ENCODE assay signal across 13 mouse cellular contexts in the genomic region with DNA sequence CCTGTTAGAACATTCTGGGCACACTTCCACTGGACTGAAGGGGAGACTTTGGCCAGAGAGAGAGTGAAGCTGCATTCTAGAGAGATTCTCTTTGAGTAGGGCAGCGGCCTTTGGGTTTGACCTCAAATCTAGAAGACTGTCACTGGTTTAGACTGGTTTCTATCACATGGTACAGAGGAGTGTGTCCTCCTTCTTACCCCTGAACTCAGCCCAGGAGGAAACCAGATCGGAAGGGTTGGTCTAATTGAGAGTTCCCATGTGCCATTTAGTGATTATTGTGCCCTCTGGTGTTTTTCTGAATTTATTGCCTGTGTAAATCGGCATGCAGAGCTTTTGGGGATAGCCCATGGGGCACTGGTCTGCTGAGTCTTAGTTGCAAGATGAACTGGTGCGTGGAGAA.
A peak's percentile ranks its signal among the peaks of the same experiment; 100 is the strongest.
DNase-seq lines count a peak whose midpoint lies in the region; ATAC-seq lines count a peak whose summit lies in the region.
"Had no signal": no experiment of that assay in that cellular context is flagged by ENCODE, and none has a peak within 500 bp of the region (broad histone marks: within the 10 kb centered on the region; RNA-seq: fewer than 3 reads in every experiment).

No protein-coding gene starts in this region.

- no peaks in the 10 kb centered on the region for H3K36me3 ChIP-seq in hindbrain, embryonic 10.5 days
- H3K36me3 ChIP-seq: heart, embryonic 15.5 days; lung, embryonic 15.5 days; neural tube, embryonic 12.5 days had no signal

- WGBS in hindbrain, embryonic 10.5 days = 78% methylated on average over 4 of the region's 4 CpGs

- no peaks in the 10 kb centered on the region for H3K4me1 ChIP-seq in hindbrain, embryonic 10.5 days (replicated peaks)
- H3K4me1 ChIP-seq: forebrain, embryonic 13.5 days; lung, embryonic 15.5 days; neural tube, embryonic 12.5 days had no signal

- DNase-seq in heart, postnatal 4 days = peak; percentile 12
- no peak for DNase-seq in heart, adult 8-10 months (ENCODE audit: low spot score)
- DNase-seq in 416B (ENCODE audit: low read depth) = peak; percentile 88
- peak; percentile 44 for DNase-seq in kidney, postnatal 14 days
- DNase-seq in left cerebral cortex, adult 18-20 months (ENCODE audit: low spot score in 2 of 2) = no peak
- no peak for DNase-seq in embryo, embryonic 10 days (ENCODE audit: low spot score)
- no peak for DNase-seq in hindbrain, embryonic 10.5 days (ENCODE audit: low spot score)
- DNase-seq: embryo, embryonic 11 days had no signal

- H3K27ac ChIP-seq in hindbrain, embryonic 10.5 days = no peak overlapping the region
- H3K27ac ChIP-seq: forebrain, embryonic 13.5 days; heart, embryonic 15.5 days; lung, embryonic 15.5 days; neural tube, embryonic 12.5 days had no signal

- H3K27me3 ChIP-seq in hindbrain, embryonic 10.5 days (ENCODE audit: insufficient read depth, poor library complexity, severe bottlenecking) = no peaks in the 10 kb centered on the region
- H3K27me3 ChIP-seq: forebrain, embryonic 13.5 days; heart, embryonic 15.5 days; lung, embryonic 15.5 days; neural tube, embryonic 12.5 days had no signal

- no peak overlapping the region for H3K4me3 ChIP-seq in hindbrain, embryonic 10.5 days
- H3K4me3 ChIP-seq: forebrain, embryonic 13.5 days; heart, embryonic 15.5 days; lung, embryonic 15.5 days; neural tube, embryonic 12.5 days had no signal

- peak; percentile 74 for ATAC-seq in activated CD4-positive, CD25-positive, alpha-beta regulatory T cell, adult 4 months
- ATAC-seq: forebrain, embryonic 13.5 days had no signal

- no peaks in the 10 kb centered on the region for H3K9me3 ChIP-seq in hindbrain, embryonic 10.5 days
- H3K9me3 ChIP-seq: forebrain, embryonic 13.5 days; heart, embryonic 15.5 days; lung, embryonic 15.5 days; neural tube, embryonic 12.5 days had no signal

Comparison
In these comparisons a context has a peak if more than half of its experiments do, and no peak if none do; other contexts are left out.
1. DNase-seq: peak in heart, postnatal 4 days (single experiment), 416B (single experiment) and kidney, postnatal 14 days (single experiment); none in heart, adult 8-10 months (single experiment), left cerebral cortex, adult 18-20 months (0 of 2), embryo, embryonic 10 days (single experiment) and hindbrain, embryonic 10.5 days (single experiment).